Mouse (Mus musculus) C2C12 (cell line): Measurements from ENCODE around the gene Fnbp1l.

Experiments
- CTCF ChIP-seq: IDR thresholded peaks from one replicate; pipeline ENCODE4 v1.5.1; 2011; ENCODE audit not compliant: control insufficient read depth, insufficient read depth, insufficient read length
- MAX ChIP-seq: IDR thresholded peaks from one replicate; pipeline ENCODE4 v1.6.1; 2011; ENCODE audit warnings: mild to moderate bottlenecking, control low read depth

DNA sequence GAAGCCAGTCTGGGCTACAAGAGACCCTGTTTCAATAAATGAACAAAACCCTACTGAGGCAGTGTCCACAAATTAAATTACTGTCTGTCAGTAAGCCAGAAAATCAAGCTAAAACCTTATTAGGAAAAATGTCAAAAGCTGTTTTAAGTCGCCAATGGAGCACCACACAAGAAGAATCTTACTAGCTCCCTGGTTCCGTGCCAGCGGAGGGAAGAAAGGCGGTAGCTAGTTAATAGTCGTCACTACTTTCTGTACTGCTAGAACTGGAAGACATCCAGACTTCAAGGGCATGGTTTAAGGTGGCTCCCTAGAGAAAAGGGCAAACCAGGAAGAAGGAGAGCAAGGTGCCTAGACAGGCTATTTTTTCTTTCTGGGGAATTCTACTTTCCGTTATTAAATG lies 5.1 kb upstream of the Fnbp1l start:
- no peak for TF ChIP-seq CTCF
- TF ChIP-seq MAX, result no peak
